Mouse (Mus musculus) G1E (cell line): ENCODE measurements at regions not wholly inside any gene's neighbourhood (a gene's known extent, or its start where the extent isn't known, plus 50 kb on each side); places are given as distances from the start of the nearest gene placed in this dataset.

Experiments used
- CTCF ChIP-seq: IDR thresholded peaks from 2 replicates; pipeline ENCODE4 v1.5.1; 2012; ENCODE audit warnings: low read depth, low read length, inconsistent platforms, mixed read lengths
- GATA1 ChIP-seq: IDR thresholded peaks from 2 replicates; pipeline ENCODE4 v1.6.1; 2012; ENCODE audit warnings: borderline replicate concordance, low read length, inconsistent platforms, mixed read lengths
- POLR2AphosphoS5 ChIP-seq: IDR thresholded peaks from 2 replicates; pipeline ENCODE4 v1.6.1; 2012; ENCODE audit warnings: low read depth, low read length, inconsistent platforms; ENCODE audit not compliant: insufficient replicate concordance
- TAL1 ChIP-seq: conservative IDR thresholded peaks from 2 replicates; pipeline ENCODE4 v1.6.1; 2012; ENCODE audit warnings: low read depth, low read length, inconsistent platforms, mixed read lengths

GRCm38 (mm10) chr4:7112159-7112558, 1126.7 kb downstream of the Car8 start:
- no peak for TF ChIP-seq CTCF
- TF ChIP-seq GATA1 = no peak
- TF ChIP-seq POLR2AphosphoS5 = no peak
- TF ChIP-seq TAL1 = no peak
